Mouse (Mus musculus): ENCODE measurements around the gene Pkd2l1. TPM values are rescaled to one million over a fixed set of nuclear protein-coding genes. Genes with fewer than 3 reads are reported as not detected.
"Not testable (repeated sequence)": the region's sequence is repeated elsewhere in the genome, so short reads cannot be mapped to it uniquely, and the experiment has no call there.

Gene Pkd2l1
- total RNA-seq, 2 experiments from 2014 or later = not detected

DNA sequence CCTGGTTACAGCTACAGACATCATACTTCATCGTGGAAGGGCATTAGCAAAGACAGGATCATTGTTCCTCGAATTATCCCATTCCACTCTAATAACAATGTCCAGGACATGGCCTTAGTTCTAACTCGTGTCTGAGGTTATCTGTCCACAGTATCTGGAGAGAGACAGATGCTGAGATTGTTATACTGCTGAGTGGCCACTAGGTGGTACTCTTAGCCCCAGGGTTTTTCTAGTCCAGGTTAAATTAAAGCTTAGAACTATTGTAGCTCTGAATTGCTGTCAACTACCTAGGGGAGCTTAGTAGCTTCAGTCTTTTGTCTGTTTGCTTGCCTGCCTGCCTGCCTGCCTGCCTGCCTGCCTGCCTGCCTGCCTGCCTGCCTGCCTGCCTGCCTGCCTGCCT, 30.7 kb downstream of the Pkd2l1 start:
- peak; percentile 42 for ATAC-seq (replicated peaks; ENCODE audit: poor library complexity, severe bottlenecking)

DNA sequence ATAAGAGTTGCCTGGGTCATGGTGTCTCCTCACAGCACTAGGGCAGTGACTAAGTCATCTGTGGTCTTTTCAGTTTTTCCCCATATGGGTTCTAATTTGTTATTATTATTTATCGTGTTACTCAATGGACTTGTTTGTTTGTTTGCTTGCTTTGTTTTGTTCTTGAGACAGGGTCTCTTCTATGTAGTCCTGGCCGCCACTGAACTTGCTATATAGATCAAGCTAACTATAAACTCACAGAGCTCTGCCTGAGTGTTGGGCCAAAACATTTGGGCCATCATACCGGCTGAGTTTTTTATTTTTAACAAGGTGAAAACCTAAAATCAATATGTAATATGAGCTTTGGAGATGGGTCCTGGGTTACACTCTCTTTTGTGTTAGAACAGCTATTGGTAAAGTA, 32.9 kb downstream of the Pkd2l1 start:
- no peak for ATAC-seq (replicated peaks; ENCODE audit: poor library complexity, severe bottlenecking)

DNA sequence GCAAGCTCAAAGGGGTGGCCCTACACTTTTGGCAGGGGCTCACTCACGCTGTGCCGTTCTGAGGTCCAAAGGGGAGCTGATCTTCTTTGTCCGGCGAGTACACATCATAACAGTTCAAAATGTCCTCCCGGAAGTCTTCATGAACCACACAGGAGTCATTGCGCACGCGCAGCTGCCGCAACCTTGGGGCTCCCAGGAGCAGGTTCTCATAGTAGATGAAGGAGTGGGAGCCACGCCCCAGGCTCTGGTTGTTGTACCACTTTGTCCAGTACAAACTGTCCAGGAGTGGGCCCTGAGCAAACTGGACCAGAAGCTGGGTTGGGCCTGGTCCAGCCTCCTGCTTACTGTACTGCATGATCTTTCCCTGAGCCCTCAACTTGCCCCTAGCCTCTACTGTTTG, 35.2 kb downstream of the Pkd2l1 start:
- no peak for ATAC-seq (replicated peaks; ENCODE audit: poor library complexity, severe bottlenecking)

DNA sequence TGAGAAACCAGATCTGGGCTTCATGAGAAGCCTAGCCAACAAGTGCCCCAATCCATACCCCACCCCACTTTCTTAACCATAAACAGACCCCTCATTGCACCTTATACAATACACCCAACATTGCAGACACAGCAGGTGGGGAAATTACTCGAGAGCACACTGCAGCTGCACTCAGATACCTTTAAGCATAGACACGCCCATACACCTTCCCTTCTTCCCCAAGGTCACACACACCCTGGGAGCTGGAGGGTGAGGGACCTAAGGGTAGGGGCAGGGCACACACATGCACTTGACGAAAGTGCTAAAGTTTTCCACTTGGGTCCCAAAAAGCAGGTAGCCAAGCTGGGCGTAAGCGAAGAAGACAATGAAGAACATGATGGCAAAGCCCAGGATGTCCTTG, 38.5 kb downstream of the Pkd2l1 start:
- no peak for ATAC-seq (replicated peaks; ENCODE audit: poor library complexity, severe bottlenecking)

DNA sequence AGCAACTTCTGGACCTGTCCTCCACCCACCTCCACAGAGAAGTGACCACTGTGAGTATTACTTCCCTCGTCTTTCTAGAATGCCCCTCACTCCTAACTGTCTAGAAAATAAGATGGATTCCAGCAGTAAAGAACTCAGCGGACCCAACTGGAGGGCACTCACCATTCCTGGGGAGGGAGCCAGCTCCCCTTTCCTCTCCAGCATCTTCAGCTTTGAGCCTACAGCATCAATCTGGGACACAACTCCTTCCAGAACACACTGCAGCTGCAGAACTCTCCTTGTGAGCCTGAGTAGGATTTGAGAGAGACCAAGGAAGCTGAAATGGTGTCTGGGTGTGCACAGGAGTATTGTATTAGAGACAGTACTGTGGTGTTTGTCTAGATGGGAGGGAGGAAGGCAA, 43.3 kb downstream of the Pkd2l1 start:
- ATAC-seq (replicated peaks; ENCODE audit: poor library complexity, severe bottlenecking) = no peak

DNA sequence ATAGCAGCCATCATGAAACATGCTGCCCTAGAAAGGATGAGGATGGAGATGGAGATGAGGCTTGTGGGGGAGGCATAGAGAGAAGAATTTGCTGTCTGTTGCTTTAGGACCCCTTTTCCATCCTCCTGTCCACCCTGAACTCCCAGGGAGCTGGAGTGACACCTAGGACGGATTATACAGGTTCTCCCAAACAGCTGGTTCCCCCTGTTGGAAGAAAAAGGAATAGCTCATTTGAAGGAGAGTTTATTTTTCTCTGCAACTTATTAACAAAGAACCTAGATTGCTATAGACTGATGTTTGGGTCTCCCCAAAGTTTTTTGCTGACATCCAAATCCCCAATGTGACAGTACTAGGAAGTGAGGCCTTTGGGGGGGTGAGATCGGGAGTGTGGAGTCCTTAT, 43.9 kb downstream of the Pkd2l1 start:
- ATAC-seq (replicated peaks; ENCODE audit: poor library complexity, severe bottlenecking) = no peak

DNA sequence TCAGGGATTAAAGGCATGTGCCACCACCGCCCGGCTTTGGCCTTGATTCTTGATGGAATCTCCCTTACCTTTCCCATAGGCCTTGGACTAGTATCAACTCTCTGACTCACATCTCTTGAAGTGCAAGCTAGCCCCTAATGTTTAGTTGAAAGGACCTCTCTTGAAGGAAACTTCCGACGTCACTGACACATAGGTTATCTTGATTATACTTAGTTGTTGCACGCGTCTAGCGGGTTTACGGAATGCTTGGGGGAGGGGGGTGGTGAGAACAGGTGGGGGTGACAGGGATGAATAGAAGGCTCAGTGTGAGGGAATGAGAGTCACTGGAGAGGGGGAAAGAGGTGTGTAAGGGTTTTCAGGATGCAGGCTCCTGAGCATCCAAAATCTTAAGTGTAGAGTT, 45.3 kb downstream of the Pkd2l1 start:
- no peak for ATAC-seq (replicated peaks; ENCODE audit: poor library complexity, severe bottlenecking)

DNA sequence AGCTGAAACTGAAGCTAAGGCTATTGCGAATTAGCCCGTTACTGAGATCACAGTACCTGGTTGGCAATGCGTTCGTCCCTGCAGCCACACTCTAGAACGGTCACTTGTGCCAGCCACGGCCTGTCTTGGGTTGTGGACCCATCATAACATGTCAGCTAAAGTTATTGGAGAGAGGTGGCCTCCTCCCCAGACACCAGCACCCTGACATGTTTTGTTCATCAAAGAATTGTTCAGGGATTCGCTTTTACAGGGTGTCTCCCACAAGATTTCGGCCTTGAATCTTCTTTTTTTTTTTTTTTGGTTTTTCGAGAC, 45.7 kb downstream of the Pkd2l1 start:
- ATAC-seq (replicated peaks; ENCODE audit: poor library complexity, severe bottlenecking) = no peak

DNA sequence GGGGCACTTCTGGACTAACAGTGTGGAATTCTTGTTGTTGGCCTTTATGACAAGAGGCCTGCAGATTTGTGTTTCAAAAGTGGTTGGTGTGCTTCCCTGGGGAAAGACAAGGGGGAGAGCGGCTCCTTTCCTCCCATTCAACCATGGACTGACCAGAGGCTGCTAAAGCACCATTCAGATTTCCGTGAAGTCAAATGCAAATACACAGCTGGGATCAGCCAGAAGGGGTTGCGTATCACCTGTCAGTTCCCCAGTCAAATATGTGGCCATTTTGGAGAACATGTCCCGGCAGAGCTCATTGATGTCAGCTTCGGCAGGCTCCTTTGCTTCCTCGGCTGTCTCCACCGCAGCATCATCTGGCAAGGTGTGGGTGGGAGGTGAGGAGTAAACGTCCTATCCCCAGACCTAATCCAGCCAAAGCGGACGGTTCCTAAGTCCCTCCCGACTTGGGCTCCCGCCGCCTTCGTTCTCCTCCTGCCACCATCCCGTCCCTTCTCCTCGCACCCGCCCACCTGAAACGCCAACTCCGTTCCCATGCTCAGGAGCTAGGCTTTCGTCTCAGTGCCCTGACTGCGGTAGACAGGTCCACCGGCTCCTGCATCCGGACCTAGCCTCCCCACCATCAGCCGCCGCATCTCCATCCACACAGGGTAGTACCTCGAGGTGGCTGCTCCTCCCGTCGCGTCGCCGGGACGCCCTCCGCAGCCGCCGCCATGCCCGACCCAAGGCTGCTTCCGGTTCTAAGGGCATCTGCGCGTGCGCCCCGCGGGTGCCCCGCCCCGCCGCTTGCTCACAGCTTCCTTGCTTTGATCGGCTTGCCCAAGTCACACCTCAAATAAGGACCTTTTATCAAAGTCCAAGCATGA, 46.3 kb downstream of the Pkd2l1 start, which contains the start of gene Bloc1s2:
Gene Bloc1s2 (minus strand): TSS at position 745 of the 866 bp plus-strand sequence.
- ATAC-seq (replicated peaks; ENCODE audit: poor library complexity, severe bottlenecking) = peak; percentile 71

DNA sequence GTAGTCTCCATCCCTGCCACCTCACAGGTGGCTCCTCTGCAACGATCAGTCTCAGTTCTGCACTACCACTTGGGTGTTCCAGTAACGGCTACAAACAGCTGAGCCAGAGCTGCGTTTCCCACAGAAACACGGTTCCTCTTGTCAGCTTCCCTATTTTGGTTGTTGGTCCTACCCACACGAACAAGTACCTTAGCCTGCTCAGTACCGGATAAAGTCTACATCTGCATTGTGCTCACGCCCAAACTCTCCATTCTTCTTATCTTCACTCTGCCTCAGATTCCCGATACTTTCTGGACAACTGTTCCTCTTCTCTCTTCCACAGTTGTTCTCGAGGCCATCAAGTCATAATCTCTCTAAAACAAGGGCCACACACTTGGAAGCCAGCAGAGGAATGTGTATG, 47.9 kb downstream of the Pkd2l1 start:
- peak; percentile 86 for ATAC-seq (replicated peaks; ENCODE audit: poor library complexity, severe bottlenecking)

DNA sequence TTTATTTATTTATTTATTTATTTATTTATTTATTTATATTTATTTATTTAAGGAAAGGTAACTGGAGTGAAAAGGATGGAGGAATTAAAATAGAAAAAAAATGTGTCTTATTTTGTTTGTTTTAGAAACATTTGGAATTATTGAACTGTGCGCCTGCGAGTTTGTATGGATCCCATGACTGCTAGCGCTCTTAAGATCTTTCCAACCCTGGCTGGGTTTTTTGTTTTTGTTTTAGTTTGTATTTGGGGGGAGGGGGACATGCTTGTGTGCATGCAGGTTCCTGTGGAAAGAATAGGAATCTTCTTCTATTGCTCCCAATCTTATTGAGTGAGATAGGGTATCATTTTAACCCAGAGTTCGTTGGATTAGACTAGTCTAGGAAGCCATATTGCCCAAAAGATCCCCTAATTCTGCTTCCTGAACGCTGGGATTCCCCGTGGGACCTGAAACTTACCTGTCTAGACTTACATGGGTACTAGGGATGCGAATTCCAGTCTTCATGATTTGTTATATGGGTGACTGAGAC, 56.2 kb downstream of the Pkd2l1 start:
- no peak for ATAC-seq (replicated peaks; ENCODE audit: poor library complexity, severe bottlenecking)

DNA sequence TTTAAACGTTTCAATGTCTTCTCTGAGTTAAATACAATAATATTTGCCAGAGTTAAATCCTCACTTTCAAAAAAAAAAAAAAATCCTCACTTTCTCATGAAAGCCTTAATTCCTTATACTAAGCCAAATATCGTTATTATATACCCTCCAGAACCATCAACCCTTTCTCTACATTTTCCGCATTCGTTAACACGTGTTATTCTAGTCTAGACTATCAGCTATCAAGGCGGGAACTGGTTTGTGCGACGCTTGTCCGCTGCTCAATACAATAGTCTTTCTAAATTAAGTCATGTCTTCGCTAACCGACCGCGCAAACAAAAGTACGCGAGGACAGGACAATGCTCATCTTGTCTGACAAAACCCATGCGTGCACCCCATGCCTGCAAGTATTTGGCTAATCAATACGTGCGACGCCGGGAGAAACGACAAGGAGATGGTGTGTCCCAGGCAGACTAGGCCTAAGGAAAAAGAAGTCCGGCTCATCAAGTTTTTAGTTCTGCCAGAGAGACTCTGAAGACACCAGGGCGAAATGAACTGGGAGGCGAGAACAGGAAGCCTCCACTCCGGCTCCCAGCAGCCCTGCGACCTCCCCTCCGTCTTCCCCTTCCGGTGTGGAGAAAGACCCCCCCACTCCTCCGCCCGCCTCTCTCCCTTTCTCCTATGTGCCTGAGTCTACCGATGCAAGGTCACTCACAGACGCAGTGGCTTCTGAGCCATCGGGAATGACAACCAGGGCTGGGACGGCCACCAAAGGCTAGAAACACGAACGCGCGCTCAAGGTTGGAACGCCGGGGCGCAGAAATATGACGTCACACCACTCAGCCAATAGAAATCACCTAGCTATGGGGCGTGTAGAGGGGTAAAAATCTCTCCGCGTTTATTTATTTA, 56.9 kb downstream of the Pkd2l1 start, which contains the start of gene Cwf19l1:
Gene Cwf19l1 (minus strand): TSS at position 805 of the 888 bp plus-strand sequence.
- ATAC-seq (replicated peaks; ENCODE audit: poor library complexity, severe bottlenecking) = peak; percentile 96

DNA sequence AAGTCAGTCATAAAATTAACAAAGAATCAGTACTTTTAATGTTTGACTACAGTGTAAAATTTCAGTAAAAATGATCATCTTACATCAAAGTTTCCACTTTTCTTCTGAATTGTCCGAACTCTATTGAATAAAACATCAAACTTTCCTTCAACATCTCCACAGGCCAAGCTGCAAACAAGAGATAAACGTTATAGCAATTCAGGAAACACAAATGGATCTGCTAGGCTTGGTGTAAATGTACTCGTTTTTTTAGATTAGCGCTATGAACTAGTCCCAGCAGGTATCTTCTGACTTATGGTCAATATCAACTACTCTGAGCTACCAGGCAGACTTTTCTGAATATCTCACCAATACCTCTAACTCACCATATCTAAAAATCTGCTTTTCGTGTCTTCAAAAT, 59.3 kb downstream of the Pkd2l1 start:
- ATAC-seq (replicated peaks; ENCODE audit: poor library complexity, severe bottlenecking) = no peak

DNA sequence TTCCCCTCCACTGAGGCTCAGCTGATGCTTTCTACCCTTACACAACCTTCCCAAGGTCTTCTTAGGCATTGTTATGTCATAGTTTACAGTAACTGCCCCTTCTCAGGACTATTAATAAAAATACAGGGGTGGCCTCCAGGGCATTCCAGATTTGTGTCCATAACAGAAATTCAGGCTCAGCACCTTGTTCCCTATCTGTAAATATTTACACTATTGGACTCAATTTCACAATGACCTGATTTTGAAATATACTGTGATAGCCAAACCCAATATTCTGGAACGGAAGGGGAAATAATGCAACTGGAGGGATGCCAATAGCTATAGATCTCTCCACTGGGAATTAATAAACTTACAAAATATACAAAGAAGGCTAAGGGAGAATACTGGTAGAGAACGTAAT, 63.7 kb downstream of the Pkd2l1 start:
- no peak for ATAC-seq (replicated peaks; ENCODE audit: poor library complexity, severe bottlenecking)

DNA sequence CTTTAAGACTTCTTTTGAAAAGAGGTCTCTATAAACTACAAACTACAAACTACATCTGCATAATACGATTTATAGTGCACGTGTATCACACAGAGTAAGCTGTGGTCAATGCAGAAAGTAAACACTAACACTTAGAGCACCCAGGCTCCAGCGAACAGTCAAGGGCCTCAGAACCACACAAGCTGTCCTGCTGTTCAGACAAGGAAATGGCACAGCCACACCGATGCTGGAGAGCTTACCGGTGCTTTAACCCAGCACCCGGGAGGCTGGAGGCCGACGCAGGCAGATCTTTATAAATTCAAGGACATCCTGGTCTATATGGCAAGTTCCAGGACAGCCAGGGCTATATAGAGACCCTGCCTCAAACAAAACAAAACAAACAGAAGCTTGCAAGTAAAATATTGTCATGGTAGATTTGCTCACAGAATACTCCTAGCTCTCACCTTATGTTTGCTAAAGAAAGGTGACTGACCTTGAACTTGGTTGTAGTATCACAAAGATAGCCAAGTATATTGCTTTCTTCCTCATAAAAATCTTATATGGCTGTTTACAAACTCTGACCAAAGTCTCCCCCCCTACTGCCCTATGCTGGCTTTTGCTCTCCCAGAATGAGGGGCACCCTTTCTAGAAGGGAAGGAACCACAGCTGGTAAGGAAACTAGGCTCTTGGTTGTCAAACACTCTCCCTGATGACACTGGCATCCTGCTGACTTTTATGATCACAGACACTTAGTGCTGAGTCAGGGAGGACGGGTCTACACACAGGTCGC, 64.3 kb downstream of the Pkd2l1 start:
- no peak for ATAC-seq (replicated peaks; ENCODE audit: poor library complexity, severe bottlenecking)

DNA sequence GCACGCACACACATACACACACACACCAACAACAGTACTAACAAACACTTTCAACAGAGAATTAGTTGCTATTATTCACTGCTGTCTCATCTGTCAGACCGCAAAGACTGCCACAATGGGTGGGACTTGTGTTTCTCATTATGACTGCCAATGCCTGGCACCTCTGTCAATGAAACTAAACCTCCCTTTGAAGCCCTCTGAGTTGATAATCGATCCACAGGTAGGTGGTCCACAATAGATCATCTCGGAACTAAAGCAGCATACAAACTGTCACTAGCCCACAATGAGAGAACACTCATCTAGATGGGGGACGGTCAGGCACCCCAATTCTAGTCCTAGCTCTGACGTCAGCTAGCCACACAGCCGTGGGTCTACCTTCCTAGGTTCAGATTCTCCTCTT, 71.1 kb downstream of the Pkd2l1 start:
- ATAC-seq (replicated peaks; ENCODE audit: poor library complexity, severe bottlenecking) = no peak

DNA sequence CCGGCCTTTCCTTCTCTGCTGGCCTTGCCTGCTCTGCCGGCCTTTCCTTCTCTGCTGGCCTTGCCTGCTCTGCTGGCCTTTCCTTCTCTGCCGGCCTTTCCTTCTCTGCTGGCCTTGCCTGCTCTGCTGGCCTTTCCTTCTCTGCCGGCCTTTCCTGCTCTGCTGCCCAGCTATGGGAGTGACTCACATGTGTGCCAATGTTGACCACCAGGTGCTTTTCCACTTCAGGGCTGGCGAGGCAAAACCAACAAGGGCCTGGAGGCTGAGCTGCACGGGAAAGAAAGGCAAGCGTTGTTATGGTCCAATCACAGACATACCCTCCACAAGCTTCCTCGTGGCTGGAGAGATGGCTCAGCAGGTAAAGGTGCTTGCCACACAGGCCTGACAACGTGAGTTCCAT, 71.6 kb downstream of the Pkd2l1 start:
- ATAC-seq (replicated peaks; ENCODE audit: poor library complexity, severe bottlenecking) = not testable (repeated sequence)

DNA sequence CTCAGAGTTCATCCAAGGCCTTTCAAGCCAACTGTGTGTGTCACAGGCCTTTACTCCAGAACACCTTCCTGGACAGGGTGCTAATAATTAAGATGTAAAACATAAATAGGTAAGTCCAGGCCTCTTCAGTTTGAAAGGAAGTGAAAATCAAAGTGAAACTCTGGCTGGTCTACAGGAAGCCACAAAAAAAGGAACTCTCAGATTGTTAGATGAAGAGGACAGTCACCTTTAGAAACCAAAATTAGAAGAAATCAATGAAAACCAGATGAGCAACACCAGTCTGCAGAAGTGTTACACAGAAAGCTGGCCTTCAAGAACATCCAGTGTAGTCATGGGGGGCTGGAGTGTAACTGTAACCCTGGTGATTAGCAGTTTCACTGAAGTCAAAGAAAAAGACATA, 74.4 kb downstream of the Pkd2l1 start:
- ATAC-seq (replicated peaks; ENCODE audit: poor library complexity, severe bottlenecking) = peak; percentile 42

DNA sequence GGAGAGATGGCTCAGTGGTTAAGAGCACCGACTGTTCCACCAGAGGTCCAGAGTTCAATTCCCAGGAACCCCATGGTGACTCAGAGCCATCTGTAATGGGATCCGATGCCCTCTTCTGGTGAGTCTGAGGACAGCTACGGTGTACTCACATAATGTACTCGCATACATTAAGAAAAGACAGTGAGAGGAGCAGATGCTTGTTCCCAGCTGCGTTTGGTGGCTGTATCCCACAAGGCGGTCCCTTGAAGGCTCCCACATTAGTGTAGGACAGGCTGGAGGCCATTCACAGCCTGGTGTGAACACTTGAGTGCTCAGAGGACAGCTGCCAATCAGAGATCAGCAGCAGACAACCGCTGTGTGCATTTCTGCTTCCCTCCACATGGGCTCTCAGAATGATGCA, 80.5 kb downstream of the Pkd2l1 start:
- ATAC-seq (replicated peaks; ENCODE audit: poor library complexity, severe bottlenecking) = no peak

DNA sequence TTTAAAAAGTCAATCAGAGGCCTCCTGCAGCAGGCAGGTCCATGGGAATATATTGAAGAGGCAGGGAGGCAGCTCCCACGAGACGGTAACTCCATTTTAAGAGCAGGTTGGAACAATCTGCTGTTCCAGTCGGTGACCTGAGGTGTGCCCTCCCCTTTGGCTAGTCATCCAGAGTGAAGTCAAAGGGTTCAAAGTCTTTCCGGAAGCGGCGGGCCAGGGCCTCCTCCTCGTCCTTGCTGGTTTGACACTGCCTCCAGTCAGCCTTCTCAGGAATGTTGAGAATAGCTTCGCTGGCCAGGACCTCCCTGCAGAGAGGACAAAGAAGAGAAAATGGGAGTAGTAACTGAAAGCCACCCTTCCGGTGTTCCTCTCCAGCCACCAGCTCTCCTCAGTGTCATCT, 81.9 kb downstream of the Pkd2l1 start:
- no peak for ATAC-seq (replicated peaks; ENCODE audit: poor library complexity, severe bottlenecking)
